Mouse (Mus musculus) right cerebral cortex, postnatal 25 days (tissue): ENCODE measurements at regions not wholly inside any gene's neighbourhood (a gene's known extent, or its start where the extent isn't known, plus 50 kb on each side); places are given as distances from the start of the nearest gene placed in this dataset.

Experiments used
- DNase-seq: peaks from one replicate; pipeline ENCODE4 v3.0.0; 2022

- no peak for DNase-seq
Measured at GRCm38 (mm10) chr3:103408724-103409123, 129.6 kb downstream of the Trim33 start.

GRCm38 (mm10) chr3:103412247-103412646 lies 133.2 kb downstream of the Trim33 start:
- no peak for DNase-seq

- no peak for DNase-seq
Measured at GRCm38 (mm10) chr3:103415051-103415695, 136.1 kb downstream of the Trim33 start.

DNA sequence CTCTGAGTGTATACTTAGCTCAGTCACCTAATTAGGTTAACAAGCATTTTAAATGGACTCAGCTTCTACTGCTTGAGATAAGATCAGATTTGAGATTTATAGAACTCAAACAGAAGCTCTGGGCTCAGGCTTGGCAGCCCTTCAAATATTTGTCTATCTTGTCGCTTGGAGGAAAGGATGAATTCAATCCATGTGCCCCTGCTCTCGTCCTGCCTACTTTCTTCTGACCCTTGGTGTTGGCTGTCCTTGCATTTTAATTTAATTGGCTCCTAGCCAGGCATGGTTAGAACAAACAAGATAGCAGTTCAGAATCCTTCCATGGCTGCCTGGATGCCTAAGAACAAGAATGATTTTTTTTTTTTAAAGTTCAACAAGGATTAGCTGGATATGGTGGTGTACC lies 137.2 kb downstream of the Trim33 start:
- DNase-seq = no peak

GRCm38 (mm10) chr3:103417781-103418180 lies 138.7 kb downstream of the Trim33 start:
- DNase-seq = no peak

GRCm38 (mm10) chr3:103419761-103420620 lies 140.9 kb downstream of the Trim33 start:
- no peak for DNase-seq

GRCm38 (mm10) chr3:103420621-103421274 lies 141.7 kb downstream of the Trim33 start:
- no peak for DNase-seq

- no peak for DNase-seq
Measured at GRCm38 (mm10) chr3:103421275-103421621, 142.2 kb downstream of the Trim33 start.

- DNase-seq = no peak
Measured at GRCm38 (mm10) chr3:103422806-103423205, 143.7 kb downstream of the Trim33 start.

DNA sequence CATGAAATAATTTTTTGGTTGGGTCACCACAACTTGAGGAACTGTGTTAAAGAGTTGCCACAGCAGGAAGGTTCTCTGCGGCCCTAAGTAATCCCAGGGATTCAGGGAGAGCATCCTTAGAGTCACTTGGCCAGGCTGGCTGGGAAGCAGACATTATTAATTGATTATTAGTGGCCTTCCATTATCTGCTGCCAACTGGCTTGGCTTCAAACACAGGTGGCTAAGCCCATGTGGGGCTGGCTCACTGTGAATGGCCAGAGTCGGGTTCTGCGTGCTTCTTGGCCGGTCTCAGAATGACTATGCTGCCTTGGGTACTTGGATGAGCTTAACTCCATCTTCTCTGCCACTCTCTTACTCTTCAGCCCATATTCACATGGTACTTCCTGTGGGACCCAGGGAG lies 144.2 kb downstream of the Trim33 start:
- DNase-seq = no peak

DNA sequence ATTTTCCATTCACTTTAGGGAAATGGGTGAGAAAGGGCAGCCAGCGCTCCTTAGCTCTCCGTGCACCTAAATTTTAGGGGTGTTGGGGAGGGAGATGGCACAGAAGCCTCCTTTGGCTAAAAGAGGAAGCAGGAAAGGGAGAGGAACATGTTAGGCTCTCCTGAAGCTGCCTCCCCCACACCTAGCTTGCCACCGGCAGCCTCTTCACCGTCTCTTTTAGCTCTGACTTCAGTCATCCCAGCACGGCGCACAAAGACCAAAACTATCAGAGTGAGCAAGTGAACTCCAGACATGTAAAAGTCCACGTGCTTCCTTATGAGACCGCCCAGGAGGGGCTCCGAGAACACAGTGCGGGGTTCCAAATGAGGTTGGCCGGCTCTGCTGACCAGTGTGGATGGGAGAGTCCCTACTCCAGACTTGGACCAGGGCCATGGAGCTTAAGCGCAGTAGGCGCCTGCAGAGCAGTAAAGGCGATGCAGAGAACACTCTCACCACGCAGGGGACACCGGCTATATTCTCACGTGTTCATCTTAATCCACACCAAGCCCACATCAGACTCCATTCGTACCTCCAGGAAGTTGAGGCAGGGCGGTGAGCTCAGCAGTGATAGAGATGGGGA lies 146.8 kb downstream of the Trim33 start:
- no peak for DNase-seq

DNA sequence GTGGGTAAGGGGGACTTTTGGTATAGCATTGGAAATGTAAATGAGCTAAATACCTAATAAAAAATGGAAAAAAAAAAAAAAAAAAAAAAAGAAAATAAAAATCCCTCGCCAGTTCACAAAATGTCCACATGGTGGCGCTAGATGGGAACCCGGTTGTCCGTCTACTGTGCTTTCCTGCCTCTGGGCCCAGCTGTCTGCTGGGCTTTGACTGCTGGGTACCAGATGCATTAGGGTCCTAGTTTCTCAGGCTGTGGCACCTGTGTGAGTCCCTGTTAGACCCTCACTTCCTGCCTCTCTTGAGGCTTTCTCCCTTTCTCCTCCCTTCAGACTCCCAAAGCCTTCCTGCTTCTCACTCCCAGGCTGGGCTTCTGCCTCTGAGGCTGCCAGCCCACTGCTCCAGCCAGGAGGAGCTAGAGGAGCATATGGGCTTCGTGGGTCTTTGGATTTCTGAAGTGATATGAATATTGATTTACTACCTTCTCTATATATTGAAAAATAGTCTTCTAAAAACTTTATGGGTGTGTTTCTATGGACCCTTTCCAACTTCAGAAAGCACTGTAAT lies 145.7 kb upstream of the Syt6 start:
- no peak for DNase-seq

DNA sequence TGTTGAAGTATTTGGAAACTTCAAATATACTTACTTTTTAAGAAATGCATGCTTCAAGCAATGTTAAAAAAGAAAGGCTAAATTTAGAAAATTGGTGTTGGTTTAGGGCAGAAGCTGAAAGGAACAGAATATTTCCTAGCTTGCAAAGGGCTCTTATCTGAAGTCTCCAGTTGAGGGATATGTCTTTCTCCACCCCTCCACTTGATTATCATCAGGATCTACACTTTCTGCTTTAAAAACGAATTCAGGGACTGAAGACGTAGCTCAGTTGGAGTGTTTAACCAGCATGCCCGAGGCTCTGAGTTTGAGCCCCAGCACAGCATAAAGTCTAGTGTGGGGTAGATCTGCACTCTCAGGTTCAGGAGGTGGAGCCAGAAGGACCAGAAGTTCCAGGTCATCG lies 144.9 kb upstream of the Syt6 start:
- DNase-seq = no peak

DNA sequence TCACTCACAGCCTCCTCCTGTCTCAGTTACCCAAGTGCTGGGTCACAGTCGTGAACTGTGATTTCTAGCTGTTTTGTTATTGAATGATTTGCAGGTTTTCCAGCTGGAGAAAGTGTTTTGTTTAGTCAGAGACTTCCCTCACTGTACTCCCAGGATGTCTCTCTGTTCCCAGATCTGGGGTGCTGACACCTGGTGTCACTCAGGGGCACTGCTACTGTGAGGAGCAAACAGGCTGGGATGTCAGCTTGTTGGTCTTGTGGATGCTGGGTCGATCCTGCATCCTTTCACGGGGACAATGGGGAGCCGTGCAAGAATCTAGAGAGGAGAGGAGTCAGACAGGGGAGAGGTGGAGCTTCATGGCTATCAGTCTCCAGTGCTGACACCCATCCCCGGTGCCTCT lies 142.8 kb upstream of the Syt6 start:
- DNase-seq = no peak

GRCm38 (mm10) chr3:103436902-103437603 lies 138.0 kb upstream of the Syt6 start:
- DNase-seq = no peak

GRCm38 (mm10) chr3:103438791-103439354 lies 136.2 kb upstream of the Syt6 start:
- no peak for DNase-seq

DNA sequence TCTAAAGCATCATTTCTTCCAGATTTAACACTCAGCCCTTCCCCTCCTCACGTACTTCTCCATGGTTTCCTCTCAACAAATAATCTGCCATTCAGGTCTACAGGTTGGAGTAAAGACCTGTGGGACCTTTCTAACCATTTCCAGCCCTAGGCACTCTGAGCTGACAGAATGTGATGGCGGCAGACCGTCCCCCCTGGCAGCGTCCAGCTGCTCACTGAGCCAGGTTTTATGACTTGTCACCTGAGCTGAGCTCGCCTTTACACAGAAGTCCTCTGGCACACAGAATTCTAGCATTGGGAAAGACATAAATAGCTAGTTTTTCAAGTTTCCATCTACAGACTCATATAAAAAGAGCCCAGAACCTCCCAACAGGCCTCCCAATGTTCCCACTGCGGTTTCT lies 131.8 kb upstream of the Syt6 start:
- DNase-seq = no peak

DNA sequence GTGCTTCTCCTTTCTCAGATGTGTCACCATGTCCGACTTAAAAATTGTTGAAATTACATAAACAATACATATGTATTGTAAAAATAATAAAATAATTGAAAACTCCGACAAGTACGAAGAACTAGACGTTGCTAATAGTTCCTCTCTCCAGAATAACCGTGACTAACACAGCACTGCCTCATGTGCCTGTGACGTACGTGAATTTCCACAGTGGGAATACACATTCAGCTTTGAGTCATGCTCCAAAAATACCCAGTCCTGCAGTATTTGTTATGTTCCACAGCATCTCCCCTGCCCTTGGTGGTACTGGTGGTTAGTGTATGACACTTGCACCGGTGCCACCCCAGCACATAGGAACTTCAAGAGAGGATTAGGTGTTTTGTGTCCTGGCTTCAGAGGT lies 129.2 kb upstream of the Syt6 start:
- no peak for DNase-seq

DNA sequence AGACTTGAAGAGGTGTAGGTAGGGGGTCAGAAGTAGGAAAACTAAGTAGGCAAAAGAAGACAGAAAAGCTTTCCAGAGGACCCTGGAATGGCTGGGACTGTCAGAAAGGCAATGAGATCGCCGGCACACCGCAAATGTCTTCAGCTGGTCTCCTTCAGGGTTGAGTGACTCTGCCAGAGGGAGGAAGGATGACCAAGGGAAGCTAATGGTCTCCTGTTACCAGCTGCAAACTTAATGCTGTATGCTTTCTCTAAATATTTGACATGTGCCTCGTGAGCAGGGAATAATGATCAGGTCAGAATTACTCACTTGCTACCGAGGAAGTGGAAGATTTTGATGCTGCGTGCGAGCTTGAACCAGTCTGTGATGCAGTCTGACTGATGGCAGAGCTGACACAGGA lies 125.2 kb upstream of the Syt6 start:
- DNase-seq = no peak

DNA sequence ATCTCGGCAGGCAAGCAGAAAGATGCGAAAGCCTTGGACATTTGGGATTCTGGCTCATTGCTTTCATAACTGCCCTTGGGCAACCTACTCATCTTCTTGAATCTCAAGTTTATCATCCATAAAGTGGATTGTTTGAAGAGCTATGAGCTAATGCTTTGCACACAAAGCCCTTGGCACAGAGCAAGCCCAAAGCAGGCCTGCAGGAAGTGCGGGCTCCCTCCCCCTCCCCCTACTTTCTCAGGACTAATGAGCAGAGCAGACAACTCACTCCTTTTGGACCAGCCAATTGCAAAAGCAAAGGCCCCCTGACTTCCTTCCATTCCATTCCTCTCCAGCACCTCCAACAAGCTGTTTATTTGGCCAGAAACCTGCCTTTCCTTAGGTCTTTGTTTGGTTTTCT lies 123.1 kb upstream of the Syt6 start:
- DNase-seq = no peak

DNA sequence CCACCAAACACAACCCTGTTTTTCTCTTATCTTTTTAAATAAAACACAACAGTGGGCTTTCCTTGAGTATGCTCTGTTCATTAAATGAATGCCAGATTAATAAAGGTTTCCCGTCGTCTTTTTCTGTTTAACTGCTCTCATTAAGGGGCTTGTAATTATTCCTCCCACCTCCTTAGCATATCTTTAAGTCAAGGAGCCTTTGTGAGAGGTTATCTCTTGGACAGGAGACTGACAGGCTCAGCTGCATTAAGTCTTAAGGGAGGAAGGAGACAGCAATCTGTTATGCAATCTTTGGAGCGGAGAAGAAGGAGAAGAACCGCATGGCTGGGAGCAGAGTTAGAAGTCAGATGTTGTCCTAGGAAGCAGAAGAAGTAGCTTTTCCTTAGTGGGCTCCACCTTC lies 111.3 kb upstream of the Syt6 start:
- no peak for DNase-seq

DNA sequence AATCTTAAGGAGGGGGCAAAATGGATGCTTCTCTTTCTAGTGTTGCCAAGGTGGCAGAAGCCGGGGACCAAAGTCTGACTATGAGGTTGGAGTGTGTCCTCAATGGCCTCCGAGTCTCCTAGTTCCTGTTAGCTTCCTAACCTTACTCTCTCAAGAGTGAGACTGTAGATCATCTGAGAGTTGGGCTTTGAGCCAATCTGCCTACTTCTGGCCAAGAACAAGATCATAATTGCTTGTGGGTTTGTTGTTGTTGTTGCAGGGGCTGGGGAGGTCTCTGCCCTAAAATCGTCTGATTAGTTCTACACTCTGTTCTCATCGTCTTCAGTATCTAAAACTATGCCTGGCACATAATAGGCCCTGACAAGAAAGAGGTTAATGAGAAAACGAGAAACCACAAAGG lies 110.8 kb upstream of the Syt6 start:
- DNase-seq = no peak
